Mouse (Mus musculus): Measurements from ENCODE around the gene Scrn3.

- no peak for TF ChIP-seq CTCF (IDR thresholded peaks at IDR 0.05; ENCODE audit: low read depth, low read length)
- TF ChIP-seq POLR2A (IDR thresholded peaks at IDR 0.05; ENCODE audit: borderline replicate concordance, low read depth, low read length): no peak
Measured at GRCm38 (mm10) chr2:73267818-73268217, 44.6 kb upstream of the Scrn3 start.
